Mouse (Mus musculus) limb, embryonic 11.5 days (tissue): Measurements from ENCODE around the gene Ccdc151. TPM values are rescaled to one million over a fixed set of nuclear protein-coding genes. Genes with fewer than 3 reads are reported as not detected.
A peak's percentile ranks its signal among the peaks of the same experiment; 100 is the strongest.

ENCODE experiments used
- ATAC-seq: fragments of 200-750 bp; cut with Nextera tagmentation; 2 replicates; pipeline ENCODE4 v1.8.0; 2017; ENCODE audit warnings: low read depth; ENCODE audit not compliant: insufficient number of reproducible peaks, low FRiP score, low TSS enrichment
- DNase-seq: peaks from one replicate; pipeline ENCODE4 v3.0.0-alpha.2; 2015; ENCODE audit warnings: low spot score
- H3K27ac ChIP-seq: fragments of 300-500 bp; sonication (generic); replicated peaks from 2 replicates; pipeline ENCODE4 v1.5.1; 2014; ENCODE audit warnings: low read depth, mild to moderate bottlenecking, low read length
- H3K27me3 ChIP-seq: fragments of 300-500 bp; sonication (generic); 2 replicates; pipeline ENCODE4 v1.6.1; 2014; ENCODE audit warnings: mild to moderate bottlenecking, low read length, mixed read lengths; ENCODE audit not compliant: control insufficient read depth, insufficient read depth
- H3K36me3 ChIP-seq: fragments of 300-500 bp; sonication (generic); 2 replicates; pipeline ENCODE4 v1.6.1; 2014; ENCODE audit warnings: mild to moderate bottlenecking, low read length, moderate library complexity, mixed read lengths; ENCODE audit not compliant: control insufficient read depth, insufficient read depth
- H3K4me1 ChIP-seq: fragments of 300-500 bp; sonication (generic); 2 replicates; pipeline ENCODE4 v1.6.1; 2014; ENCODE audit warnings: low read length, mixed read lengths; ENCODE audit not compliant: control insufficient read depth, insufficient read depth
- H3K4me2 ChIP-seq: fragments of 300-500 bp; sonication (generic); 2 replicates; pipeline ENCODE4 v1.6.1; 2014; ENCODE audit warnings: low read depth, mild to moderate bottlenecking, moderate library complexity; ENCODE audit not compliant: severe bottlenecking
- H3K4me3 ChIP-seq: fragments of 300-500 bp; sonication (generic); 2 replicates; pipeline ENCODE4 v1.5.1; 2014; ENCODE audit warnings: low read depth, low read length
- H3K9ac ChIP-seq: fragments of 300-500 bp; sonication (generic); 2 replicates; pipeline ENCODE4 v1.6.1; 2014; ENCODE audit warnings: mild to moderate bottlenecking, low read length
- H3K9me3 ChIP-seq: fragments of 300-500 bp; sonication (generic); 2 replicates; pipeline ENCODE4 v1.6.1; 2016; ENCODE audit warnings: low read length; ENCODE audit not compliant: control insufficient read depth
- WGBS: fragments of 180-500 bp; shearing (Covaris S2); extraction: QIAGEN DNeasy Blood & Tissue Kit; methylation state at CpG from one replicate; pipeline ENCODE4 v1.1.7; 2014; 5-methylcytosine and 5-hydroxymethylcytosine counted together
- polyA plus RNA-seq: library from polyadenylated mRNA; unstranded; fragments of >200 nt; fragmentation: Nextera tagmentation; extraction: Ambion mirVana; gene quantifications from 2 replicates; pipeline ENCODE4 v1.2.1, GENCODE M21; 2014

The Ccdc151 gene
- polyA plus RNA-seq, 1 experiment from 2014 or later: 1.8 TPM

DNA sequence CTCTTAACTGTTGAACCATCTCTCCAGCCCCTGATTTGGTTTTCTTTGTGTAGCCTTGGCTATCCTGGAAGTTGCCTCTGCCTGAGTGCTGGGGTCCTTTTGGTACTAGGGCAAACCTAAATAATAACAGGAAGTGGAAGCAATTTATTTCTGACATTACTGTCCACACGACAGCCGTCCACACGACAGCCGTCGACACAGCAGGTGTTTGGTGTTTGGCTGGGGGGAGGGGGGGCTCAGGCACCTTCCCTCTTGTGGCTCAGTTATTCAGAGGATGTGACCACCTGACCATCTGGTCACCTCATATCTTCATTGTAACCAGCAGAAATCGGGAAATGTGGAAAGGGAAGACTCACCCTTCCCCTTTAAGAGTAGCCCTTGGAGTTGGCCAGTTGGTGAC, 33.6 kb downstream of the Ccdc151 start:
- H3K9ac ChIP-seq: no peak overlapping the region
- no peak overlapping the region for H3K27ac ChIP-seq
- H3K9me3 ChIP-seq: no peaks in the 10 kb centered on the region
- no peak for ATAC-seq
- H3K36me3 ChIP-seq: no peaks in the 10 kb centered on the region
- no peaks in the 10 kb centered on the region for H3K4me1 ChIP-seq
- DNase-seq: no peak
- 56% methylated on average over 6 of the region's 6 CpGs for WGBS
- no peak overlapping the region for H3K4me3 ChIP-seq
- no peak overlapping the region for H3K4me2 ChIP-seq
- H3K27me3 ChIP-seq: no peaks in the 10 kb centered on the region

DNA sequence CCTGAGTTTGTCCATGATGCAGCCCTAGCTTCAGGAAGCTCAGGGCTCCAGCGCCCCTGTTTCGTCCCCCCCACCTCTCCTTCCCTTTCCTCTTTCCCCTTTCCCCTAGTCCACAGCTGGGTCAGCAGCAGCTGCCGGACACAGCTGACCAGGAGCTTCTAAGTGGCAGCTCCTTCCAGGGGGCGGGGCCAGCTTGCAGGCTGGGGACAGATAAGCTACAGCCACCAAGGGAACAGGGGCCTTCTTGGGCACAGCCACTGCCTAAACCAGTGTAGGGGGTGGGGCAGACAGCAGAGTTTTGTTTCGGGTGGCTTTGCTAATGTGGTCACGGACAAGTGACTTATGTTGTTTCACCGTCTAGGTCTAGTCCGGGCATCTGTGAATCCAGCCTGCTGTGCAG, 39.0 kb downstream of the Ccdc151 start, which contains the start of gene Epor:
Gene Epor, minus strand, starts transcription at position 90 of the 400 bp plus-strand sequence.
- DNase-seq: peak; percentile 46
- Histone ChIP-seq H3K27me3 (peaks cover 36% of the 10 kb centered on the region), H3K4me1 (0 out of 2 replicates have a peak, but pooled peaks cover 10% of the 10 kb centered on the region), H3K9me3 (no peaks in the 10 kb centered on the region), H3K27ac (no peak within 1 kb of the TSS), H3K4me3 (peak within 1 kb of the TSS; percentile 38), H3K36me3 (peaks cover 4% of the 10 kb centered on the region; the same call in 1 of the 2 replicates), H3K9ac (no peak within 1 kb of the TSS; the same call in 1 of the 2 replicates), H3K4me2 (peak within 1 kb of the TSS; percentile 76)
- ATAC-seq: 0 out of 2 replicates have a peak, but pooled peaks have one; percentile 49
- 18% methylated on average over 8 of the region's 8 CpGs for WGBS

DNA sequence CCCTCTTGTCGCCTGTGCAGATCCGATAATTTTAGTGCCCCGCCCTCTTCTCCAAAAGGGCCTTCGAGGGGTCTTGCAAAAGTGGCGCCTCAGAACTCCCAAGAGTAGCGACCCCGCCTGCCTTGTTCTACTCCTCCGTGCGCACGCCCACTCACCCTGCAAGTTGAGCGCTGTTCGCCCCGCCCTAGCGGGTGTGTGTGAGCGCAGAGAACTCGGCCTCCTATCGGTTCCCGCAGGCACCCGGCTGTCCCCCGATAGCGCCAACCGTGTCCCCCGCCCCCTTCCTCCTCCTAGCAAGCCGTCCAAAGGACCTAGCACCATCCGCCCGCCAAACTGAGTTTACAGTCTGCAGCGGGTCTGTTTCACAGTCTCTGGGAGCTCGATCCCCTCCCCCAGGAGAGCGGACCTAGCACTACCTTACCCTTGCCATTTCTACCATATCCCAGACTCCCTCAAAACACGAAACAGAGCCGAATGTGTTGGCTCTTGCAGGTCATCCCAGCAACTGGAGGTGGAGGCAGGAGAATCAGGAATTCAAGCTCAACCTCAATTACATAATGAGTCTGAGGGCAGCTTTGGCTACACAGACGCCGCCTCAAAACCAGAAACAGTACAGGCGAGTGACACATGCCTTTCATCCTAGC, 39.9 kb downstream of the Ccdc151 start:
- Histone ChIP-seq H3K9me3 (no peaks in the 10 kb centered on the region), H3K4me1 (0 out of 2 replicates have a peak, but pooled peaks cover 10% of the 10 kb centered on the region), H3K9ac (peak overlapping the region; percentile 27; the same call in 1 of the 2 replicates), H3K4me2 (peak overlapping the region; percentile 76), H3K27ac (no peak overlapping the region), H3K4me3 (peak overlapping the region; percentile 38), H3K36me3 (peaks cover 6% of the 10 kb centered on the region; the same call in 1 of the 2 replicates), H3K27me3 (peaks cover 36% of the 10 kb centered on the region)
- DNase-seq (peak; percentile 79), ATAC-seq (peak; percentile 74)
- WGBS: 3% methylated on average over 34 of the region's 34 CpGs

DNA sequence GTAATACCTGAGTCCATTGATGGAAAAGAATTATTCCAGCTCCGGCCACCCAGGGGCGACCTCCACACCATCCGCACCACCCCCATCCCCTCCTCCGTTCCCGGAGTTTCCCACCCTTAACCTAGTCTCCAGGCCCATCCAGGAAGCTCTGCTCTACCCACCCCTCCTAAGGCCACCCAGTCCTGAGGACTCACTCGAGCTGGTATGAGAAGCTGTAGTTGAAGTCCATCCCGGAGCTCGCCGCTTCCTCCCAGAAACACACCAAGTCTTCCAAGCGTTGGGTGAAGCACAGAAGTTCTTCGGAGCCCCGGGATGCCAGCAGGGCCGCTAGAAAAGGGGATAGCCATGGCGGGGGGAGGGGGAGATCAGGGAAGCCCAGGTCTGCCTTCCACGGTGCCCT, 40.4 kb downstream of the Ccdc151 start:
- Histone ChIP-seq H3K9ac (peak overlapping the region; percentile 27; the same call in 1 of the 2 replicates), H3K27ac (no peak overlapping the region), H3K4me3 (peak overlapping the region; percentile 38), H3K4me2 (peak overlapping the region; percentile 76), H3K36me3 (peaks cover 6% of the 10 kb centered on the region; the same call in 1 of the 2 replicates), H3K27me3 (peaks cover 36% of the 10 kb centered on the region), H3K4me1 (0 out of 2 replicates have a peak, but pooled peaks cover 10% of the 10 kb centered on the region), H3K9me3 (no peaks in the 10 kb centered on the region)
- ATAC-seq: no peak
- peak; percentile 49 for DNase-seq
- WGBS: under 1% methylated on average over 14 of the region's 15 CpGs

DNA sequence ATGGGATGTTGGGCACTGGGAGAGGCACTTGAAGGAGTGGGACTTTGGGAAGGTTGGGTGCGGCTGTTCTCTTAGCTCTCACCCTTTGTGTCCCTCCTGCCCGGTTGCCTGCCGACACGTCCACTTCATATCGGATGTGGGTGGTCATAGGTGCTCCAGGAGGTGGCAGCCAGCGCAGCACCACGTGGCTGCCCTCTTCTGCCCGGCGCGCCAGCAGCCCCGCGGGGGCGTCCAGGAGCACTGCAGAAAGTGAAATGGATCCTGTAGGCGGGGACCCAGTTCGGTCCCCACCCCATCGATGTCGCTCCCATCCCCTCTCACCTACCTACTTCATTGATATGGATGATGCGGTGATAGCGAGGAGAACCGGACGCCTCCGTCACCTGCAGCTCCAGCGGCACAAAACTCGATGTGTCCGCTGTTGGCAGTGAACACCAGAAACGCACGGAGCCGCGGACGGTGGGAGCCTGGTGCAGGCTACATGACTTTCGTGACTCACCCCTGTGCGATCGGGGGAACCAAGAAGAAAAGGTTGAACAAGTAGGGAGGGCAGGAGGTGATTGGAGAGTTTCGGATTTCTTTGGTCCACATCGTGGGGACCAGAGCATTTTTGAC, 41.0 kb downstream of the Ccdc151 start:
- Histone ChIP-seq H3K27ac (no peak overlapping the region), H3K4me1 (0 out of 2 replicates have a peak, but pooled peaks cover 10% of the 10 kb centered on the region), H3K4me3 (peak overlapping the region; percentile 38), H3K36me3 (peaks cover 6% of the 10 kb centered on the region; the same call in 1 of the 2 replicates), H3K4me2 (peak overlapping the region; percentile 76), H3K9ac (0 out of 2 replicates have a peak overlapping the region, but pooled peaks have one; percentile 5), H3K27me3 (peaks cover 36% of the 10 kb centered on the region), H3K9me3 (no peaks in the 10 kb centered on the region)
- ATAC-seq: no peak
- 1% methylated on average over 35 of the region's 35 CpGs for WGBS
- peak; percentile 40 for DNase-seq

DNA sequence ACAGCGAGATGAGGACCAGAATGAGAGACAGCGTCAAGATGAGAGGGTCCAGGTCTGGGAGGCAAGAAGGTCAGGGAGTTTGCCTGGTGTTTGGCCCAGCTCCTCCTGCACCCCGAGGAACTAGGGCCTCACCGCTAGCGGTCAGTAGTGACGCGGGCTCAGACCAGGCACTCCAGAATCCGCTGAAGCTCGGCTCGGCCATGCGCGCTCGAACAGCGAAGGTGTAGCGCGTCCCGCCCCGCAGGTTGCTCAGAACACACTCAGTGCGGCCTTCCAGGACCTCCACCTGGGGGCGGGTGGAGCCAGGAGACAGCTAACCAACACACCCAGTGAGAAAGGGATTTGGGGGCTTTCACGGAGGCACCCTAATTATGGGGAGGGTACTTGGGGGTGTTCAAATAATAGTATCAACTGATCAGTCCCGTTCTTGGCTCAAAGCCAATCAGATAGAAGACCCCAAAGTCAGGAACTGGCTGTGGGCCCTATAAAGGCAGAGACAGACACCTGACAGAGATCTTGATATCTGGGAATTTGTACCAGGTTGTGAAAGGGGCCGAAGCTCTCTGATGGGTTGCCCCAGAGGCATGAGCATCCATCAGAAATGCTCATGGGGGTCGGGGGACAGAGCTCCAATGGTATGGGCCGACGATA, 41.8 kb downstream of the Ccdc151 start:
- Histone ChIP-seq H3K27me3 (peaks cover 36% of the 10 kb centered on the region), H3K36me3 (peaks cover 6% of the 10 kb centered on the region; the same call in 1 of the 2 replicates), H3K27ac (no peak overlapping the region), H3K4me1 (0 out of 2 replicates have a peak, but pooled peaks cover 10% of the 10 kb centered on the region), H3K9me3 (no peaks in the 10 kb centered on the region), H3K9ac (no peak overlapping the region), H3K4me2 (peak overlapping the region; percentile 22), H3K4me3 (no peak overlapping the region)
- 6% methylated on average over 26 of the region's 26 CpGs for WGBS
- DNase-seq (peak; percentile 51), ATAC-seq (no peak)

DNA sequence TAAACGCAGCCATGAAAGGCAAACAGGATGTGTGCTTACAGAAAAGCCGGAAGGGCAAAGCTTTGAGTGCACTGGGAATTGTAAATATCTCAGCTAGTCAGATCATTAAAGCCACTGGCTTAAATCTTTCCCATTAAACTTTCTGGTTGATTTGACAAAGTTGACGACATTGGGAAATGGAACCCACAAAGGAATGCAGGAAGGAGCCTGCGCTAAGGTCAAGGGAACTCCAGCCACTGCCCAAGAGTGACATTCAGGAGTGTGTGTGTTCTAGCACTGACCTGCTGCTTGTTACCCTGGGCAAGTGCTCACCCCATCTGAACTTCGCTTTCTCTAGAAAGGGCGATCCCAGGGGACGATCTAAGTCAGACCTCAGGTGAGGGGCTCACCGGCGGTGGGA, 42.3 kb downstream of the Ccdc151 start:
- no peaks in the 10 kb centered on the region for H3K9me3 ChIP-seq
- H3K27ac ChIP-seq: no peak overlapping the region
- H3K27me3 ChIP-seq: peaks cover 36% of the 10 kb centered on the region
- H3K4me3 ChIP-seq: no peak overlapping the region
- DNase-seq (no peak), ATAC-seq (no peak)
- 0 out of 2 replicates have a peak, but pooled peaks cover 10% of the 10 kb centered on the region for H3K4me1 ChIP-seq
- peak overlapping the region; percentile 22; the same call in 1 of the 2 replicates for H3K4me2 ChIP-seq
- 44% methylated on average over 9 of the region's 9 CpGs for WGBS
- peaks cover 6% of the 10 kb centered on the region; the same call in 1 of the 2 replicates for H3K36me3 ChIP-seq
- H3K9ac ChIP-seq: no peak overlapping the region

DNA sequence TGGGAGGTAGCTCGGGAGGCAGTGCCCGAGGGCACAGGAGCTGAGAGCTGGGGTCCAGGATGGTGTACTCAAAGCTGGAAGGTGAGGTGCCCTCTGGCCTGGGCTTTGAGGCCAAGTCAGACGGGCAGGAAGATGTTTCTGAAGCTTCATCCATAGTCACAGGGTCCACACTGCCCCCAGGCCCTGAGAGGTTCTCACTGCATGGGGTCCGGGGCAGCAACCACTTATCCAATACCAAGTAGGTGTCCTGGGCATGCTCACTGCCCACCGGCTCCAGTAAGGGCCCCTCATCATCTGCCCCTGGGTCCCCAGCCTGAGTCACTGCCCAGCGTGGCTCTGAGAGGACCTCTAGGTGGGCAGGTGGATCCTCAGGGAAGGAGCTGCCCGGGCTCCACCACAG, 43.2 kb downstream of the Ccdc151 start:
- H3K9me3 ChIP-seq: no peaks in the 10 kb centered on the region
- H3K36me3 ChIP-seq: peaks cover 6% of the 10 kb centered on the region; the same call in 1 of the 2 replicates
- H3K4me1 ChIP-seq: 0 out of 2 replicates have a peak, but pooled peaks cover 10% of the 10 kb centered on the region
- H3K4me3 ChIP-seq: no peak overlapping the region
- peaks cover 36% of the 10 kb centered on the region for H3K27me3 ChIP-seq
- no peak overlapping the region for H3K4me2 ChIP-seq
- ATAC-seq (no peak), DNase-seq (no peak)
- 88% methylated on average over 7 of the region's 7 CpGs for WGBS
- H3K9ac ChIP-seq: no peak overlapping the region
- H3K27ac ChIP-seq: no peak overlapping the region
